Mouse (Mus musculus) midbrain, embryonic 15.5 days (tissue): ENCODE results near the gene Kcnt2. TPM values are rescaled to one million over a fixed set of nuclear protein-coding genes. Genes with fewer than 3 reads are reported as not detected.

ENCODE experiments used
- ATAC-seq: fragments of 200-750 bp; cut with Nextera tagmentation; replicated peaks from 2 replicates; pipeline ENCODE4 v1.8.0; 2017; ENCODE audit warnings: moderate TSS enrichment
- H3K27ac ChIP-seq: fragments of 300-500 bp; sonication (generic); 2 replicates; pipeline ENCODE4 v1.5.1; 2015; ENCODE audit warnings: mild to moderate bottlenecking, inconsistent platforms
- H3K27me3 ChIP-seq: fragments of 300-500 bp; sonication (generic); replicated peaks from 2 replicates; pipeline ENCODE4 v1.6.1; 2015; ENCODE audit warnings: inconsistent platforms
- H3K36me3 ChIP-seq: fragments of 300-500 bp; sonication (generic); replicated peaks from 2 replicates; pipeline ENCODE4 v1.6.1; 2015; ENCODE audit warnings: inconsistent platforms
- H3K4me1 ChIP-seq: fragments of 300-500 bp; sonication (generic); 2 replicates; pipeline ENCODE4 v1.6.1; 2015; ENCODE audit warnings: inconsistent platforms
- H3K4me2 ChIP-seq: fragments of 300-500 bp; sonication (generic); 2 replicates; pipeline ENCODE4 v1.6.1; 2015; ENCODE audit warnings: inconsistent platforms, mild to moderate bottlenecking, moderate library complexity
- H3K4me3 ChIP-seq: fragments of 300-500 bp; sonication (generic); 2 replicates; pipeline ENCODE4 v1.5.1; 2015; ENCODE audit warnings: mild to moderate bottlenecking, inconsistent platforms
- H3K9ac ChIP-seq: fragments of 300-500 bp; sonication (generic); 2 replicates; pipeline ENCODE4 v1.6.1; 2015; ENCODE audit warnings: mild to moderate bottlenecking, inconsistent platforms
- H3K9me3 ChIP-seq: fragments of 300-500 bp; sonication (generic); 2 replicates; pipeline ENCODE4 v1.6.1; 2016; ENCODE audit warnings: inconsistent platforms
- WGBS: fragments of 180-500 bp; shearing (Covaris S2); methylation state at CpG from one replicate; pipeline ENCODE4 v1.1.7; 2015; ENCODE audit warnings: mixed read lengths; 5-methylcytosine and 5-hydroxymethylcytosine counted together
- polyA plus RNA-seq: library from polyadenylated mRNA; unstranded; fragments of >200 nt; fragmentation: Nextera tagmentation; extraction: Ambion mirVana; gene quantifications from 2 replicates; pipeline ENCODE4 v1.2.1, GENCODE M21; 2015

Kcnt2 gene
- polyA plus RNA-seq, 1 experiment from 2014 or later = 2.9 TPM

DNA sequence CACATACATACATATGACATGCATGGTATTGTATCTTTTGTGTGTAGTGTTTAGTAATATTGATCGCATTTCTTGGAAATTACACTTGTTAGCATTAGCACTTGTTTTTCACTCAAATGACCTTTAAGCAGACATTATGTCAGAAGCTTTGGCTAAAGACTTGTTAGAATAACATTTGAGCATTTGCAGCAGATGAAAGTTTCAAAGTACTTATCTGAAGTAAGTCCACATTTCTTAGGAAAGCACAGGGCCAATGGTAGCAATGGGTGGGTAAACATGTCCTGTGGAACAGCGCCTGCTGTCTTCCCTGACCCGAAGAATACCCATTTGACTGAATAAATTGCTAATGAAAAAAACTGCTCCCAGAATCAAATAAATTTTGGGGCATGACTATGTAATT, 135.1 kb downstream of the Kcnt2 start:
- H3K9ac ChIP-seq = no peak overlapping the region
- WGBS = 91% methylated on average over 3 of the region's 3 CpGs
- no peaks in the 10 kb centered on the region for H3K9me3 ChIP-seq
- H3K4me3 ChIP-seq = no peak overlapping the region
- H3K27me3 ChIP-seq = no peaks in the 10 kb centered on the region
- H3K27ac ChIP-seq = no peak overlapping the region
- no peak overlapping the region for H3K4me2 ChIP-seq
- ATAC-seq = no peak
- no peaks in the 10 kb centered on the region for H3K36me3 ChIP-seq
- no peaks in the 10 kb centered on the region for H3K4me1 ChIP-seq

DNA sequence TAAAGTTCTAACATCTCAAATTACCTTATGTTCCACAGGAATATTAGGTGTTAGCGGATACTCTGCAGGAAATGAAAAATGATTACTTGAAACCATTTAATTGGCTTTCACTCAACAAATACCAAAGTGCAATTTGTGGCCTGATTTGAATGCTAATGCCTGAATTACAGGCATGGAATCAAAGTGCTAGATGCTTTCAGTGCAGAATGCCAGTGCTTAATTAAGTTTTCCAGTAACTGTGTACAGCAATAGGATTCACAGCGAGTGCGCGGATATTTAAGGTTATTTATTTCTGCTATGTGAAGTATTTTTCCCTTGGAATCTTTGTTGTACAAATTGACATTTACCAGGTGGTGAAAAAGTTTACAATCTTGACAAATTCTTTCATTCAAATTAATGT, 144.3 kb downstream of the Kcnt2 start:
- WGBS = 74% methylated on average over 4 of the region's 4 CpGs
- ATAC-seq = no peak
- Histone ChIP-seq H3K27me3 (no peaks in the 10 kb centered on the region), H3K4me3 (no peak overlapping the region), H3K9ac (no peak overlapping the region), H3K36me3 (no peaks in the 10 kb centered on the region), H3K9me3 (no peaks in the 10 kb centered on the region), H3K27ac (no peak overlapping the region), H3K4me1 (no peaks in the 10 kb centered on the region), H3K4me2 (no peak overlapping the region)

DNA sequence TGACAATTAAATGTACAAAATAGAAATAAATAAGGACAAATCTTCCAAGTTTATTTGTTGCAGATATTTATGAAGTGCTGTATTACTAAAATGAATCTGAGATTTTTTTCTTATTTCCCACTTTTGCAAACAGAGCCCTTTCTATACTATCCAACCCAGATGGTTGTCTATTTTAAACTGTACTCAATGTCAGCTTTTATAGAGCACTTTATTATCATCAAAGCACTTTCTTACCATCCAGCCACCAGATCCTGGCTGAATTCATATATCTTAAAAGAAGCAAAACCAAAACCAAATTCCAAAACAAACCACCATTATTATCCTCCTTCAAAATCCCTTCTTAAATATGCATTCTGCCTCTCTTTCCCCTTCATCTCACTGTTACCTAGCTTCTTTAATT, 151.8 kb downstream of the Kcnt2 start:
- no peak overlapping the region for H3K4me3 ChIP-seq
- no peak overlapping the region for H3K9ac ChIP-seq
- ATAC-seq = no peak
- H3K4me2 ChIP-seq = no peak overlapping the region
- no peaks in the 10 kb centered on the region for H3K9me3 ChIP-seq
- H3K27ac ChIP-seq = no peak overlapping the region
- H3K4me1 ChIP-seq = no peaks in the 10 kb centered on the region
- H3K27me3 ChIP-seq = no peaks in the 10 kb centered on the region
- no peaks in the 10 kb centered on the region for H3K36me3 ChIP-seq

DNA sequence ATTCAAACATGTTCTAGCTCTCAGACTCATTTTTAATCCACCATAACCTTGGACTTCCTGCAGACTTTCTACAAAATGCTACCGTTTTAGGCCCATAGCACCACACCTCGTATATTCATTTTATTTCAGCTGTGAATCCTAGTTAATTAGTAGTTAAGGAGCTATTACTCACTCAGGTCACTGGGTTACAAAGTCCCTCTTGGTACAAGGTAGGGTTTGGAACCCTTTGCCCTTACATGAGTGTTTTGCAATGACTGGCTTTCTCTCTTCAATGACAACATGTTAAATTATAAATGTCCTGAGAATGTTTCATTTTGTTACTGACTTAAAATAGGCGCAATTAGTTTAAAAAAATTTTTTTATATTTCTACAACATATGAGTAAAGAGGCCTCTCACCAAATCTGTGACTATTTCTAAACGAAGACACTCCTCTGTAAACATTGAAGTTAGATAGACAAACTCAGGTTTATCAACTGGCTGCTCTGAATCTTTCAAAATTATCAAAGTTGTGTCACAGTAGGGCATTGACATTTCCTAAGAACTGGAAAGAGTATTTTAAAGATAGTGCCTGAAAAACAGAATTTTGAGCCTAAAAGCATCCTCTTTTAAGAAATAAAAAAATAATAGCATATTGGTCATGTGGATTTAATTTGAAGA, 160.8 kb downstream of the Kcnt2 start:
- Histone ChIP-seq H3K4me1 (no peaks in the 10 kb centered on the region), H3K27ac (no peak overlapping the region), H3K36me3 (no peaks in the 10 kb centered on the region), H3K4me2 (no peak overlapping the region), H3K4me3 (no peak overlapping the region), H3K9ac (no peak overlapping the region), H3K27me3 (no peaks in the 10 kb centered on the region), H3K9me3 (no peaks in the 10 kb centered on the region)
- WGBS = 90% methylated on average over 4 of the region's 4 CpGs
- ATAC-seq = no peak

DNA sequence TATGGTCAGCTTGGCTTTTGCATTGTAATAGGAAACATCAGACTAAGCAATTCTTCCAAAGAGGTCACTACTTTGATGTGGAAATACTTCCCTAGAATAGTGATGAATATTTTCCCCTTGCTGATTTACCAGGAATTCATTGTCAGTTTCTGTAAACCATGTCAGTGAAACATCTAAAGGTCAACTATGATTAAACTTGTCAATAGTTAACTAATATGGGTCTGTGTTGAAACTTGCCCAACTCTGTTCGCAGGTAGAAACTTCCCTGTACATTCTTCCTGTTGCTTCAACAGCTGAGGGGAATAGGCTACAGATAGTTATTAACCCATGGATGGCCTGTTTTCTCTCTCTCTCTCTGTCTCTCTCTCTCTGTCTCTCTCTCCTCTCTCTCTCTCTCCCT, 169.8 kb downstream of the Kcnt2 start:
- no peak overlapping the region for H3K4me3 ChIP-seq
- 76% methylated on average over 1 of the region's 1 CpGs for WGBS
- ATAC-seq = no peak

DNA sequence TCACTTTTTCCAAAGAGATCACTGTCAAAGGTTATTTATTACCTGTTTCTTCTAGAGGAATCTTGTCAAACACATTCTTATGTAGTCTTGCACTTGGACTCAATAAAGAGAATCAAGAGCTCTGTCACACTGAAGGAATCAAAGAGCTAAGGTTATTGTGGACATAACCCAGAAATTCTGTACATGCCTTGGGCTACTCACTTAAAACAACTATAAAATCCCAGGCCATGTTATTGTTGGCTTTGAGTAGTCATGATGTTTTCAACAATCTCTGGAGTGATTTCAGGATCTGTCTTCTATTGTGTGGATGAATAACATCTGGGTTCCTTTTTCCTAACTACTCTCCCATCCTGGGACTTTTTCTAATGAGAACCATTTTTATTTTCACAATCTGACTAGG, 177.0 kb downstream of the Kcnt2 start:
- Histone ChIP-seq H3K36me3 (no peaks in the 10 kb centered on the region), H3K4me2 (no peak overlapping the region), H3K9me3 (no peaks in the 10 kb centered on the region), H3K9ac (no peak overlapping the region), H3K4me1 (no peaks in the 10 kb centered on the region), H3K27me3 (no peaks in the 10 kb centered on the region), H3K4me3 (no peak overlapping the region), H3K27ac (no peak overlapping the region)
- no peak for ATAC-seq

More for the DNA sequence above, 169.8 kb downstream of the Kcnt2 start:
- Histone ChIP-seq H3K9me3 (no peaks in the 10 kb centered on the region), H3K36me3 (no peaks in the 10 kb centered on the region), H3K9ac (no peak overlapping the region), H3K27me3 (no peaks in the 10 kb centered on the region), H3K27ac (no peak overlapping the region), H3K4me2 (no peak overlapping the region), H3K4me1 (no peaks in the 10 kb centered on the region)

DNA sequence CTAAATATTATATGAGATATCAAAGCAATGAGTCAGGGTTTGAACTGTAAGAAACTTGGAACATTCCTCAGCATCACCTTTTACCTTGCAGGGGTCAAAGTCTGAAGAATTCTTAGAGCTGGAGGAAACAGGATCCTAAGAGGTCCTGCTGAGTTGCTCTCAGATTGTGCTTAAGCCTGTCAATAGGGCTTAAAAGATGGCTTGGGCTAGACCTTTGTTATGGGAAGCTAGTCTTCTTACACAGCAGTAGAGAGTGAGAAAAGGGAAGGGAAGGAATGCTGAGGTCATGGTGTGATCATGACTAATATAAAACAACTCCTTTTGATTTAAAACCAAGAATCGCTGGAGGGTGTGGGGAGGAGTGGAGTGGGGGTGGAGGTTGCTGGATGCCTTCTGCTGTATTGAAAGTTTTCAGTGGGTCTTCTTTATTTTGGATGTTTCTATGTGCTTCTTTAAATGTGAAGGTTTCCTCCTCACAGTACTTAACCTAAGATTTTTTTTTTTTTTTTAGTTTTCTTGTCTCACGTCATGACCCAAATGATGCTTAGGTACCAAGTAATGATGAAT, 183.4 kb downstream of the Kcnt2 start:
- Histone ChIP-seq H3K36me3 (no peaks in the 10 kb centered on the region), H3K4me3 (no peak overlapping the region), H3K9ac (no peak overlapping the region), H3K27ac (no peak overlapping the region), H3K9me3 (no peaks in the 10 kb centered on the region), H3K4me2 (no peak overlapping the region), H3K27me3 (no peaks in the 10 kb centered on the region), H3K4me1 (no peaks in the 10 kb centered on the region)
- WGBS = 22% methylated on average over 2 of the region's 2 CpGs
- no peak for ATAC-seq

DNA sequence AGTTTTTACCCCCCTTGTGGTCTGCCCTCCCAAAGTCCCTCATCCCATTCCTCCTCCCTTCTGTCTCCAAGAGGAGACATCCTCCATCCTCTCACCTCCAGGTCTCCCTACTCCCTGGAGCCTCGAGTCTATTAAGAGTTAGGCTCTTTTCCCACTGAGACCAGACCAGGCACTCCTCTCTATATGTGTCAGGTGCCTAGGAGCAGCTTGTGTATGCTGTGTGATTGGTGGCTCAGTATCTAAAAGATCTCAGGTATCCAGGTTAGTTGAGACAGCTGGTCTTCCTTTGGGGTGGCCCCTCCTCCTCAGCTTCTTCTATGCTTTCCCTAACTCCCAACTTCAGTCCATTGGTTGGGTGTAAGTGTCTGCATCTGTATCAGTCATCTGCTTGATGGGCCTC, 186.1 kb downstream of the Kcnt2 start:
- no peak overlapping the region for H3K4me3 ChIP-seq
- H3K9ac ChIP-seq = no peak overlapping the region
- 70% methylated on average over 1 of the region's 1 CpGs for WGBS
- no peaks in the 10 kb centered on the region for H3K27me3 ChIP-seq
- no peak overlapping the region for H3K4me2 ChIP-seq
- H3K4me1 ChIP-seq = no peaks in the 10 kb centered on the region
- no peaks in the 10 kb centered on the region for H3K36me3 ChIP-seq
- no peaks in the 10 kb centered on the region for H3K9me3 ChIP-seq
- H3K27ac ChIP-seq = no peak overlapping the region
- no peak for ATAC-seq

DNA sequence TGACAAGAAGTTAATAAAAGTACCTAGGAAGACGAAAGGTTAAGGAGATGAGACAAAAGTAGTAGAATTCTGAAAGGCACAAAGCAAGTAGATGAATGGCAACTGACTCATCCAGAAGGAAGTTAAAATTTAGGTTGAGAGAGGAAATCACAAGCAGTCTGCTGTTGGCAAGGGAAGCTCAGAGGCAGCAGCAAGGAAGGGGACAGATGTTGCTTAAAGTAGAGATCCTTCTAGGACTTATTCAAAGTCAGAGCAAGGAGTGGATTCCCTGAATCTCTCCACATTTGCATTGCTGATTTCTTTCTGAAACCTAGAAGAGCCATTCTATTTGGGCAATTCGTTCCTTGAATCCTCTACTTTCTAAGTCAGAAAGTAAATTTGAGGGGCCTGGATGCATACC, 188.8 kb downstream of the Kcnt2 start:
- no peak overlapping the region for H3K4me2 ChIP-seq
- no peaks in the 10 kb centered on the region for H3K36me3 ChIP-seq
- no peaks in the 10 kb centered on the region for H3K27me3 ChIP-seq
- H3K9me3 ChIP-seq = no peaks in the 10 kb centered on the region
- ATAC-seq = no peak
- H3K4me3 ChIP-seq = no peak overlapping the region
- WGBS = 85% methylated on average over 2 of the region's 2 CpGs
- no peak overlapping the region for H3K9ac ChIP-seq
- H3K4me1 ChIP-seq = no peaks in the 10 kb centered on the region
- no peak overlapping the region for H3K27ac ChIP-seq

DNA sequence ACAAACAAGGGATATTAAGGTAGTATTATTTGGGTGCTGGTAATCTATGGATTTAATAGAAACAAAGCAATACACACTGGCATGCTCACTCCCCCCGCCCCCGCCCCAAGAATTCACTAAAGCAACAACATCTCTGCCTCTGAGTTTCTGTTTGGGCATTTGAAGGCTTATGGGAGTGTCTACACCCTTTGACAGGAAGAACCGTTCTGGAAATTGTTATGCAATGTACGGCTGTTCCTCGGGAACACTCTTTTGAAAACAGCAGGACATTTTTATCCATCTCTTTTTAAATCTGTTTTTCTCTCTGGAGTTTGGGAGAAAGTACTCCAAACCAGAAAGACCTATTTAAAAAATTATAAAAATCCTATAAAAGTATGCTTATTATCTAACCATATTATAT, 192.2 kb downstream of the Kcnt2 start:
- WGBS = 69% methylated on average over 5 of the region's 5 CpGs
- H3K4me2 ChIP-seq = no peak overlapping the region
- H3K27ac ChIP-seq = no peak overlapping the region
- ATAC-seq = no peak
- no peak overlapping the region for H3K9ac ChIP-seq
- no peaks in the 10 kb centered on the region for H3K4me1 ChIP-seq
- H3K4me3 ChIP-seq = no peak overlapping the region
- no peaks in the 10 kb centered on the region for H3K9me3 ChIP-seq
- H3K27me3 ChIP-seq = no peaks in the 10 kb centered on the region
- no peaks in the 10 kb centered on the region for H3K36me3 ChIP-seq

DNA sequence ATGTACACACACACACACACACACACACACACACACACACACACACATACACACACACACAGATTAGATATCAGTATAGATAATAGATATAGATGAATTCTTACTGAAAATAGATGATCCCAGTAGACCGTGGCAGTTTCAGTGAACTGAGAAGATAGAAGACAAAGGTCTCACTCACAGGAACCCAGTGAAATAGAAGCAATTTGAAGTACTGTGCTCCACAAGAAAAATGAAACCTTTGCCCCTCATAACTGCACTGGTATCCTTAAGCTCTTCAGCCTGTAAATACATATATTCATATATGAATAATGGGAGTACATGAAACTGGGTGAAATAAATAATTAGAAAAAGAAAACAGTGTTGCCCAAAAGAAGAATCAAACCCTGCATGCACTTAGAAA, 197.9 kb downstream of the Kcnt2 start:
- H3K9me3 ChIP-seq = no peaks in the 10 kb centered on the region
- H3K4me1 ChIP-seq = no peaks in the 10 kb centered on the region
- WGBS = 82% methylated on average over 1 of the region's 1 CpGs
- no peaks in the 10 kb centered on the region for H3K36me3 ChIP-seq
- no peaks in the 10 kb centered on the region for H3K27me3 ChIP-seq
- H3K9ac ChIP-seq = no peak overlapping the region
- no peak overlapping the region for H3K4me2 ChIP-seq
- H3K27ac ChIP-seq = no peak overlapping the region
- no peak for ATAC-seq
- H3K4me3 ChIP-seq = no peak overlapping the region

DNA sequence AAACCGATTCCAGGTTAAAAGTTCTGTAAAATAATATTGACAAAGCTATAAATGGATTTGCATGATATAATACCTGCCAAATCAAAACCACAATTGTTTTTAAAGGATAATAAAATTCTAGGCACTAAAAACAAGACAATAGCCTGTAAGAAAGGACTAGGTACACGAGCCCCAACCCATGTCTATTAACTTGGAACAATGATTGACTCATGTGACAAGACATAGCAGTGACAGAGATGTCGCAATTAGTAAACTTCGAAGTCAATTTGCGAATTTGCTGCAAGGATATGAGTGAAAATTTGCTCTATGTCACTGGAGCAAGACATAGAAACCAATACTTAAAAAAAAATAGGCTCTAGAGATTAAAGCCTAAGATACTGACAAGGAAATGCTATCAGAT, 198.4 kb downstream of the Kcnt2 start:
- no peak for ATAC-seq
- Histone ChIP-seq H3K4me3 (no peak overlapping the region), H3K4me1 (no peaks in the 10 kb centered on the region), H3K9me3 (no peaks in the 10 kb centered on the region), H3K4me2 (no peak overlapping the region), H3K9ac (no peak overlapping the region), H3K27me3 (no peaks in the 10 kb centered on the region), H3K36me3 (no peaks in the 10 kb centered on the region), H3K27ac (no peak overlapping the region)
- WGBS = 86% methylated on average over 5 of the region's 5 CpGs

DNA sequence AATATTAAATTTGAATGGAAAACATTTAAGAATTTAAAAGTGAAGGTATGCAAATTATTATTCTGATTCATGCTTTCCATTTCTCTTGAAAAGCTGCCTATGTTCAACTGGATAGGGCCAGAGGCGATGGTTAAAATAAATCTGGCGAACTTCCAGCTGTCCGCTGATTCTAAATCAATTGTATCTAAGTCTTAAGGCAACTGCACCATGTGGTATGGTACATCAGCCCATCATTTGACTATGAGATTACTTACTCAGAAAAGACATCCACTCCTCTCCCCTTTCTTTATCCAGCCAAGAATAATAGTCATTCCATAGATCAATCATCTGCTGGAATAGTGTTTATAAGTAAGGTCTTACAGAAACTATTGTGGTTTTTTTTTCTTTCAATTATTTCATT, 205.5 kb downstream of the Kcnt2 start:
- 76% methylated on average over 3 of the region's 3 CpGs for WGBS
- no peak overlapping the region for H3K4me2 ChIP-seq
- ATAC-seq = no peak
- no peak overlapping the region for H3K4me3 ChIP-seq
- no peaks in the 10 kb centered on the region for H3K9me3 ChIP-seq
- no peak overlapping the region for H3K27ac ChIP-seq
- no peaks in the 10 kb centered on the region for H3K36me3 ChIP-seq
- no peak overlapping the region for H3K9ac ChIP-seq
- no peaks in the 10 kb centered on the region for H3K4me1 ChIP-seq
- H3K27me3 ChIP-seq = no peaks in the 10 kb centered on the region
